Mouse (Mus musculus) adrenal gland, adult 10 weeks (tissue): Measurements from ENCODE around the gene Rai2. TPM values are rescaled to one million over a fixed set of nuclear protein-coding genes. Genes with fewer than 3 reads are reported as not detected.

Experiments
- polyA plus RNA-seq: library from polyadenylated mRNA; stranded (reverse); fragments of 350-450 nt; fragmentation: Illumina TruSeq; extraction: RNeasy Lipid Tissue Mini Kit (QIAGEN cat#74804); gene quantifications from one replicate; pipeline ENCODE4 v1.2.3, GENCODE M21; 2014; ENCODE audit warnings: low read depth, low replicate concordance

The Rai2 gene
- 20.8 TPM for polyA plus RNA-seq

GRCm38 (mm10) chrX:161716865-161717763, at the start of gene Rai2:
Rai2 (plus strand) TSS chrX:161717069.

